8 mouse cellular contexts compared by ENCODE assay signal in genomic region chr19:40587491-40588292, GRCm38 (mm10). TPM values are rescaled to one million over a fixed set of nuclear protein-coding genes. Genes with fewer than 3 reads are reported as not detected.
A peak's percentile ranks its signal among the peaks of the same experiment; 100 is the strongest.
DNase-seq lines count a peak whose midpoint lies in the region; ATAC-seq and TF ChIP-seq lines count a peak whose summit lies in the region.

No protein-coding gene starts in this region.

- peak overlapping the region; percentile 79 for H3K9ac ChIP-seq in heart, embryonic 14.5 days (ENCODE audit: low read length)
- peak overlapping the region; percentile 56 for H3K9ac ChIP-seq in ES-Bruce4 (ENCODE audit: low read depth, poor library complexity, severe bottlenecking)
- peak overlapping the region; percentile 86 for H3K9ac ChIP-seq in forebrain, embryonic 11.5 days (ENCODE audit: low read length)
- H3K9ac ChIP-seq in liver, embryonic 16.5 days (ENCODE audit: low read depth, low read length) = peak overlapping the region; percentile 76

- H3K4me2 ChIP-seq in heart, embryonic 14.5 days (ENCODE audit: low read length) = peak overlapping the region; percentile 70
- H3K4me2 ChIP-seq in forebrain, embryonic 11.5 days (ENCODE audit: low read depth, low read length, severe bottlenecking) = peak overlapping the region; percentile 79
- H3K4me2 ChIP-seq in liver, embryonic 16.5 days (ENCODE audit: low read depth, low read length) = peak overlapping the region; percentile 95

- TF ChIP-seq CTCF in ES-Bruce4 (IDR thresholded peaks at IDR 0.05; ENCODE audit: low read depth, low read length) = no peak

- H3K9me3 ChIP-seq in heart, embryonic 14.5 days (ENCODE audit: control insufficient read depth, low read length) = no peaks in the 10 kb centered on the region
- no peaks in the 10 kb centered on the region for H3K9me3 ChIP-seq in ES-Bruce4 (replicated peaks; ENCODE audit: control insufficient read depth, insufficient read depth, low read length, poor library complexity, severe bottlenecking)
- H3K9me3 ChIP-seq in forebrain, embryonic 11.5 days (ENCODE audit: control insufficient read depth, low read length) = no peaks in the 10 kb centered on the region
- no peaks in the 10 kb centered on the region for H3K9me3 ChIP-seq in liver, embryonic 16.5 days (replicated peaks; ENCODE audit: control insufficient read depth, low read length)

- no peak for TF ChIP-seq EP300 in ES-Bruce4 (IDR thresholded peaks at IDR 0.05; ENCODE audit: insufficient read depth, low read depth, low read length)

- peaks cover 6 to 10% of the 10 kb centered on the region in 2 experiments for H3K4me1 ChIP-seq in heart, embryonic 14.5 days (ENCODE audit: control insufficient read depth in 2 of 2, insufficient read depth in 2 of 2, low read length in 2 of 2)
- no peaks in the 10 kb centered on the region for H3K4me1 ChIP-seq in ES-Bruce4 (ENCODE audit: control insufficient read depth, insufficient read depth, low read length)
- peaks cover 7% of the 10 kb centered on the region; the same call in 1 of the 2 replicates for H3K4me1 ChIP-seq in forebrain, embryonic 11.5 days (replicated peaks; ENCODE audit: control insufficient read depth, insufficient read depth, low read length)
- H3K4me1 ChIP-seq in liver, embryonic 16.5 days (ENCODE audit: control insufficient read depth, low read depth, low read length) = peaks cover 24% of the 10 kb centered on the region

- ATAC-seq in heart, embryonic 14.5 days (ENCODE audit: insufficient number of reproducible peaks, insufficient read depth, low FRiP score, low read depth) = peak; percentile 16
- no peak for ATAC-seq in forebrain, embryonic 11.5 days (replicated peaks; ENCODE audit: low FRiP score)
- peak; percentile 51 for ATAC-seq in liver, embryonic 16.5 days (ENCODE audit: low read depth)

- no peaks in the 10 kb centered on the region for H3K27me3 ChIP-seq in heart, embryonic 14.5 days (ENCODE audit: control insufficient read depth, insufficient read depth, low read length)
- no peaks in the 10 kb centered on the region for H3K27me3 ChIP-seq in ES-Bruce4 (ENCODE audit: control insufficient read depth, insufficient read depth, low read length, poor library complexity, severe bottlenecking)
- no peaks in the 10 kb centered on the region for H3K27me3 ChIP-seq in forebrain, embryonic 11.5 days (ENCODE audit: control insufficient read depth, insufficient read depth, low read length)
- no peaks in the 10 kb centered on the region for H3K27me3 ChIP-seq in liver, embryonic 16.5 days (ENCODE audit: control insufficient read depth, insufficient read depth, low read depth, low read length)

- H3K4me3 ChIP-seq in heart, embryonic 14.5 days (ENCODE audit: control insufficient read depth in 1 of 2, insufficient read depth in 1 of 2, low read depth in 1 of 2, low read length in 2 of 2) = peak overlapping the region; percentile 72 to 97
- H3K4me3 ChIP-seq in ES-Bruce4 (ENCODE audit: low read depth, low read length) = peak overlapping the region; percentile 92
- H3K4me3 ChIP-seq in forebrain, embryonic 11.5 days (ENCODE audit: low read depth, low read length) = peak overlapping the region; percentile 83
- H3K4me3 ChIP-seq in liver, embryonic 16.5 days (ENCODE audit: low read depth, low read length) = peak overlapping the region; percentile 83

- intact Hi-C loops in heart, postnatal 10 days (cut with DNase I) = loop anchor here (10.0 kb wide), 1 partner anchor 257 kb away; no protein-coding TSS in a partner anchor

- no peak for DNase-seq in heart, postnatal 10 days
- DNase-seq in forebrain, embryonic 11.5 days (ENCODE audit: low spot score) = no peak
- DNase-seq in right cerebral cortex, adult 2 months (ENCODE audit: low spot score in 2 of 2) = no peak
- no peak for DNase-seq in cerebellum, adult 11-12 months
- no peak for DNase-seq in kidney, postnatal 14 days

- H3K27ac ChIP-seq in heart, embryonic 14.5 days (replicated peaks in 1 of 2; ENCODE audit: control insufficient read depth in 1 of 2, insufficient read depth in 1 of 2, low read depth in 2 of 2, low read length in 2 of 2) = 0 out of 4 replicates have a peak overlapping the region, but pooled peaks of 1 of the 2 experiments have one; percentile 15
- no peak overlapping the region for H3K27ac ChIP-seq in ES-Bruce4 (ENCODE audit: insufficient read depth, low read length)
- peak overlapping the region; percentile 27 for H3K27ac ChIP-seq in forebrain, embryonic 11.5 days (ENCODE audit: low read depth, low read length)
- H3K27ac ChIP-seq in liver, embryonic 16.5 days (ENCODE audit: low read length) = peak overlapping the region; percentile 71

- 7% methylated on average over 30 of the region's 30 CpGs for WGBS in heart, embryonic 14.5 days
- 6% methylated on average over 30 of the region's 30 CpGs for WGBS in forebrain, embryonic 11.5 days
- WGBS in liver, embryonic 16.5 days (ENCODE audit: insufficient replicate concordance) = 2% methylated on average over 30 of the region's 30 CpGs

- TF ChIP-seq POLR2A in ES-Bruce4 (IDR thresholded peaks at IDR 0.05; ENCODE audit: insufficient read depth, low read length) = no peak

- peaks cover 29% of the 10 kb centered on the region for H3K36me3 ChIP-seq in heart, embryonic 14.5 days (ENCODE audit: control insufficient read depth, insufficient read depth, low read length)
- peaks cover 7% of the 10 kb centered on the region for H3K36me3 ChIP-seq in ES-Bruce4 (ENCODE audit: control insufficient read depth, insufficient read depth, low read length, poor library complexity, severe bottlenecking)
- no peaks in the 10 kb centered on the region; the same call in 1 of the 2 replicates for H3K36me3 ChIP-seq in forebrain, embryonic 11.5 days (ENCODE audit: control insufficient read depth, insufficient read depth, low read length)
- H3K36me3 ChIP-seq in liver, embryonic 16.5 days (ENCODE audit: control insufficient read depth, insufficient read depth) = no peaks in the 10 kb centered on the region

RNA-seq across cellular contexts. Expression of gene Aldh18a1, which starts 0.6 kb away (rescaled TPM):
- polyA plus RNA-seq in heart, embryonic 14.5 days (2014; fragmentation: Nextera tagmentation; extraction: Ambion mirVana) = 38.3 and 41.2 TPM in 2 replicates
- 10 to 100 TPM; 15.6 to 19.6 TPM for total RNA-seq in heart, postnatal 10 days (2021)
- 39.1 and 46.3 TPM in 2 replicates for polyA plus RNA-seq in ES-Bruce4 (2011; ENCODE audit: insufficient read depth, insufficient read length, low read depth, missing spikeins)
- 109 and 112 TPM in 2 replicates for polyA plus RNA-seq in forebrain, embryonic 11.5 days (2014; fragmentation: Nextera tagmentation; extraction: Ambion mirVana)
- polyA plus RNA-seq in liver, embryonic 16.5 days (2015; fragmentation: Nextera tagmentation; extraction: Ambion mirVana) = 28.6 and 28.8 TPM in 2 replicates

RNA-seq across cellular contexts. Expression of gene Tctn3, which starts 24.3 kb away (rescaled TPM):
- 10.3 and 10.7 TPM in 2 replicates for polyA plus RNA-seq in heart, embryonic 14.5 days (2014; fragmentation: Nextera tagmentation; extraction: Ambion mirVana)
- 1 to 10 TPM; 8.9 to 9.3 TPM for total RNA-seq in heart, postnatal 10 days (2021)
- 8.6 and 8.7 TPM in 2 replicates for polyA plus RNA-seq in ES-Bruce4 (2011; ENCODE audit: insufficient read depth, insufficient read length, low read depth, missing spikeins)
- 15.1 and 16.6 TPM in 2 replicates for polyA plus RNA-seq in forebrain, embryonic 11.5 days (2014; fragmentation: Nextera tagmentation; extraction: Ambion mirVana)
- polyA plus RNA-seq in liver, embryonic 16.5 days (2015; fragmentation: Nextera tagmentation; extraction: Ambion mirVana) = 1.3 and 1.6 TPM in 2 replicates

RNA-seq across cellular contexts. Expression of gene Entpd1, which starts 24.5 kb away (rescaled TPM):
- 11.6 and 13.4 TPM in 2 replicates for polyA plus RNA-seq in heart, embryonic 14.5 days (2014; fragmentation: Nextera tagmentation; extraction: Ambion mirVana)
- total RNA-seq in heart, postnatal 10 days (2021) = 10 to 100 TPM; 33.4 to 42.2 TPM
- 2.1 TPM in 1 of 2 replicates, not detected in the other for polyA plus RNA-seq in ES-Bruce4 (2011; ENCODE audit: insufficient read depth, insufficient read length, low read depth, missing spikeins)
- 7.8 and 9.3 TPM in 2 replicates for polyA plus RNA-seq in forebrain, embryonic 11.5 days (2014; fragmentation: Nextera tagmentation; extraction: Ambion mirVana)
- 4.7 and 5.9 TPM in 2 replicates for polyA plus RNA-seq in liver, embryonic 16.5 days (2015; fragmentation: Nextera tagmentation; extraction: Ambion mirVana)
